Mouse (Mus musculus) myocyte (in vitro differentiated cells): ENCODE results near the gene Brinp1.

Source experiments
- E2F4 ChIP-seq: IDR thresholded peaks from one replicate; pipeline ENCODE4 v1.6.1; 2011; ENCODE audit warnings: mild to moderate bottlenecking, control low read depth, moderate library complexity; ENCODE audit not compliant: insufficient read depth
- MAX ChIP-seq: IDR thresholded peaks from one replicate; pipeline ENCODE4 v1.6.1; 2011; ENCODE audit warnings: low read depth, mild to moderate bottlenecking, control low read depth
- MYOG ChIP-seq, 3 experiments: IDR thresholded peaks; one replicate each; pipeline ENCODE4 v1.6.1; 2011; ENCODE audit warnings: control low read depth in 2 of 3, low read depth in 2 of 3, mild to moderate bottlenecking in 2 of 3; ENCODE audit not compliant: insufficient read length in 2 of 3, control insufficient read depth in 1 of 3, insufficient read depth in 1 of 3
- POLR2A ChIP-seq: IDR thresholded peaks from one replicate; pipeline ENCODE4 v1.6.1; 2011; ENCODE audit warnings: low read depth, mild to moderate bottlenecking, control low read depth, moderate library complexity; ENCODE audit not compliant: insufficient read length
- REST ChIP-seq: IDR thresholded peaks from one replicate; pipeline ENCODE4 v1.6.1; 2011; ENCODE audit warnings: mild to moderate bottlenecking, control low read depth, moderate library complexity; ENCODE audit not compliant: insufficient read depth, insufficient read length
- TCF12 ChIP-seq: IDR thresholded peaks from one replicate; pipeline ENCODE4 v1.6.1; 2011; ENCODE audit warnings: mild to moderate bottlenecking, control low read depth; ENCODE audit not compliant: poor library complexity, insufficient read depth, severe bottlenecking
- TCF3 ChIP-seq: IDR thresholded peaks from one replicate; pipeline ENCODE4 v1.6.1; 2011; ENCODE audit warnings: low read depth, control low read depth; ENCODE audit not compliant: insufficient read length
- USF1 ChIP-seq: IDR thresholded peaks from one replicate; pipeline ENCODE4 v1.6.1; 2011; ENCODE audit warnings: low read depth, mild to moderate bottlenecking, control low read depth, moderate library complexity

GRCm38 (mm10) chr4:68872028-68872427 lies 82.2 kb downstream of the Brinp1 start:
- no peak for TF ChIP-seq MAX
- TF ChIP-seq POLR2A = no peak
- no peak for TF ChIP-seq MYOG (IDR thresholded peaks at IDR 0.05; ENCODE audit: control insufficient read depth in 1 of 3, insufficient read depth in 1 of 3, insufficient read length in 2 of 3, low read depth in 2 of 3)
- TF ChIP-seq TCF3 = no peak
- no peak for TF ChIP-seq TCF12
- TF ChIP-seq USF1 = no peak
- no peak for TF ChIP-seq E2F4
- TF ChIP-seq REST = no peak
